Mouse (Mus musculus) adrenal gland, adult (tissue): ENCODE data around the gene Olfr1437.
"Not testable (repeated sequence)": the region's sequence is repeated elsewhere in the genome, so short reads cannot be mapped to it uniquely, and the experiment has no call there.

Source experiments
- DNase-seq, 2 experiments: peaks; one replicate each; pipeline ENCODE4 v3.0.0; 2022 to 2023; ENCODE audit warnings: low spot score in 1 of 2; ENCODE audit not compliant: inconsistent age in 2 of 2

Olfr1437 gene

DNA sequence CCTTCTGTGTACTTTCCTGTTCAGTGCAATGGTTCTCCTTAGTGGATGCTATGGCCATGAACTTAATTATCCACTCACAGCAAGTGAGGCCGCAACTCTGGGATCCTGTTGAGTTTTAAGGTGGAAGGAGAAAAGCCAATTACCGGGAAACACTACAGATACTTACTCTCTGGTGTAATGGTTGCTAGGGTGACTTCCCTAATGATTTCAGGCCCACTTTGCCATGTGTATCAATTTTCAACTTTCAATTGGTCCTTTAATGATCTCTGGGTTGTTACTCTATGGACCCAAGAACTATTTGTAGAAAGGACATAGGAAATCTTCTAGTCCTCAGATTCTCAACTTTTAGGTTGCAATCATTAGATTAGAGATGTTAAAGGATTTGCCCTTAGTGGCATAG lies at the start of gene Olfr1437:
Gene Olfr1437, minus strand, starts transcription at position 101 of the 400 bp plus-strand sequence.
- DNase-seq: no peak

DNA sequence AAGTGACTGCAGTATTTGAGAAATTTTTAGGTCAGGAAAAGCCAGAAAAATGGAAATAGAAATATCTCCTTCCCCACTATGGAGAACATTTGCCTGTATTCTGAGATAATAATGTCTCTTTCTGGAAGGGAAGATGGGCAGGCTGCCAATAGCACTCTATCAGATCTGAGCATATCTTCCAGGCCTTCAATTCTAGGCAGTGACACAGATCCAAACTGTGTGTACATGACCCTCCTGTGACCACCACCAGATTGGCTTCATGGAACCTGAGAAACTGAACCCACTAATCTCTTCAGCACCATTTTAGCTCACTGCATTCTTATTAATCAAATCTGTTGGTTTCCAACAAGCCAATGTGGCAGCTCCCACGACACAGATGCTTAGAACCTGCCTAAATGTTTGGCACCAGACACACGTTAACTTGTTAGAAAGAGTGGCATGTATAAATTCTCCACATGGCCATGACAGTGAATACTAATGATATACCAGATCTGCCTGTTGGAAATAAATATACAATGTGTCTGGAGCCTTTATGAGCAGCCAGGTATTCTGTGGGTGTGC lies 49.6 kb upstream of the Olfr1437 start:
- peak in 1 of 2 experiments; percentile 33 for DNase-seq

DNA sequence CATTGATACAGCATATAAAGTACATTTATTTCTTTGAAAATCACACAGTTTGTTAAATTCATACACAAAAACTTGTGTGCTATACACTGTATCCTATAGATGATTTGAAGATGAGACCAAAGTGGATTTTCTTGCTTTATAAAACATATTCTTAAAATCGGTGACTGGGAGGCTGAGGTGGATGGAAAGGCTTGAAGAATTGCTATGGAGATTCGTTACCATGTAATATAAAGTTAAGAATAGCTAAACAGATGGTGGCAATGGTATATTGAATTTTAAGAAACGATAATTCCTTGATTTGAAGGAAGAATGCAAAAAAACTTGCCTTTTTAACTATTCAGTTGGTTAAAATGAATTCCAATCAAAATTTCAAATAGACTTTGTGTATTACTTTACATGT lies 48.1 kb upstream of the Olfr1437 start:
- no peak for DNase-seq

DNA sequence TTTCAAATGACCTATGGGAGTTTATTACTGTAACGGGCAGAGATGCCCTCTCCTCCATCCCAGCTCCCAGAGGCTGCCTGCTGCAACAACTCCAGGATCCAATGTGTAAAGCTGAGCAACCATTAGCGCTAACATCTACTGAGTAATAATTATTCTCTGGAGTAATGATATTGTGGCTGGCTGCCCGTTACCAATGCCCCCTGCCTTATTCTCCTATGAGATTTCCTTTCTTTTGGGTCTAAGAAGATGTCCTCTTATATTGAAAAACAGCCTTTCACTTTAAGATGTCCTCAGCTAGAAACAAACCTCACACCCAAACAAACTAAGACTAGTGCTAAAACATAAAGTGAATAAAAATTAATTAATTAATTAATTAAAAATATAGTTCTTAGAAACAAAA lies 10.9 kb upstream of the Olfr1437 start, which contains the start of gene Olfr1438-ps1:
Gene Olfr1438-ps1, minus strand, starts transcription at position 101 of the 400 bp plus-strand sequence.
- no peak for DNase-seq

DNA sequence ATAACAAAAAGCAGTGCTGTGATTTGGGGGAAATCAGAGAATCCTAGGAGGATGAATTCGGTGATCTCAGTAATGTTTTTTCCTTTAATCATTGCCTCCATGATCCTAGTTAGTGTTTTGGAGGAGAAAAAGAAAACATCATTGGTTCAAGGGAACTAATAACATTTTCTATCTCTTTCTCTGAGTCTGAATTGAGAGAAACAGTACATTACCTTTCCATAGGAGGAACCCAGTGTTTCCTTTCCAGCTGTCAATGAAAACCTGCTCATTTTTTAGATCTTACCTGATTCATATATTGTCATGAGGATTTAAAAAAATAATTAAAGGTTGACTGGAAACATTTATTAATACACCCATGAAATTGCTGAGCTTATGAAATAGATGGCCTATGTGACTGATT lies 25.9 kb downstream of the Olfr1437 start, which contains the start of gene Olfr1436:
Gene Olfr1436, minus strand, starts transcription at position 101 of the 400 bp plus-strand sequence.
- not testable (repeated sequence) for DNase-seq

DNA sequence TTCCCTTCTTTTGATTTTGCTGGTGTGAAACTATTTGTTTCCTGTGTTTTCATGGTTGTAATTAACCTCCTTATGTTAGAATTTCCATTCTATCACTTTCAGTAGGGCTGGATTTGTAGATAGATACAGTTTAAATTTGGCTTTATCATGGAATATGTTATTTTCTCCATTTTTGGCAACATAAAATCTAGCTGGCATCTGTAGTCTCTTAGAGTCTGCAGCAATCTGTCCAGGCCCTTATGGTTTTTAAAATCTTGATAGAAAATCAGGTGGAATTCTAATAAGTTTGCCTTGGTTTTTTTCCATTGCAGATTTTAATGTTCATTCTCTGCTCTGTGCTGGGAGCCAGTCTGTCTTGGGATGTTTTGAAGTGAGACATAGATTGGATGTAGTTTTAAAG lies 31.9 kb downstream of the Olfr1437 start:
- DNase-seq: no peak

DNA sequence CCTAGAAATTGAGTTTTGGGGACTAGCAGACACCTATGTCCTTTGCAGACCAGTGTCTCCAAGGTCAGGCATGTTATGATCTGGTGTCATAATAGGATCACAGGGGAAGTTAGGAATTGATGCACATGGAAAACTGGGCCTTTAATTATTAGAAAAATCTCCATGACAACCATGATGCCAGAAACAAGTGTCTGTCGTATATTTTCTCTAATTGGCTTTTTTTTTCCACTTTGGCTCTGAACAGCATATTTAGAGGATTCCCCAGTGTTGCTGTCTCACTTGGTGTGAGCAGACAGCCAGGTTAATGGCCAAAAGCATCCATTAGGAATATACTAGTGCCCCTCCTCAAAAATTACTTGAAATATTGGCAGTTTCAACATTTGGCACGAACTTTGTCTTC lies 45.3 kb downstream of the Olfr1437 start, which contains the start of gene Olfr1434:
Gene Olfr1434, plus strand, starts transcription at position 301 of the 400 bp plus-strand sequence.
- DNase-seq: no peak
